Mouse (Mus musculus) stomach, embryonic 16.5 days (tissue): Measurements from ENCODE around the gene Sfrp2. TPM values are rescaled to one million over a fixed set of nuclear protein-coding genes. Genes with fewer than 3 reads are reported as not detected.

ENCODE experiments used
- ATAC-seq: fragments of 200-750 bp; cut with Nextera tagmentation; 2 replicates; pipeline ENCODE4 v1.8.0; 2017; ENCODE audit warnings: moderate number of reproducible peaks, moderate TSS enrichment; ENCODE audit not compliant: insufficient read depth, low FRiP score
- H3K27ac ChIP-seq: fragments of 300-500 bp; sonication (generic); 2 replicates; pipeline ENCODE4 v1.5.1; 2014; ENCODE audit warnings: low read length
- H3K27me3 ChIP-seq: fragments of 300-500 bp; sonication (generic); 2 replicates; pipeline ENCODE4 v1.6.1; 2014; ENCODE audit warnings: low read length, control low read depth, mixed read lengths; ENCODE audit not compliant: control insufficient read depth, insufficient read depth
- H3K36me3 ChIP-seq: fragments of 300-500 bp; sonication (generic); 2 replicates; pipeline ENCODE4 v1.6.1; 2014; ENCODE audit warnings: low read length; ENCODE audit not compliant: control insufficient read depth, insufficient read depth
- H3K4me1 ChIP-seq: fragments of 300-500 bp; sonication (generic); 2 replicates; pipeline ENCODE4 v1.6.1; 2014; ENCODE audit warnings: low read length, control low read depth, mixed read lengths; ENCODE audit not compliant: control insufficient read depth, insufficient read depth
- H3K4me2 ChIP-seq: fragments of 300-500 bp; sonication (generic); 2 replicates; pipeline ENCODE4 v1.6.1; 2014; ENCODE audit warnings: low read depth, low read length, mixed read lengths
- H3K4me3 ChIP-seq: fragments of 300-500 bp; sonication (generic); replicated peaks from 2 replicates; pipeline ENCODE4 v1.5.1; 2014; ENCODE audit warnings: mild to moderate bottlenecking, low read length
- H3K9ac ChIP-seq: fragments of 300-500 bp; sonication (generic); 2 replicates; pipeline ENCODE4 v1.6.1; 2014; ENCODE audit warnings: low read length
- H3K9me3 ChIP-seq: fragments of 300-500 bp; sonication (generic); replicated peaks from 2 replicates; pipeline ENCODE4 v1.6.1; 2016; ENCODE audit warnings: low read length, control low read depth; ENCODE audit not compliant: control insufficient read depth
- WGBS: fragments of 180-500 bp; shearing (Covaris S2); extraction: QIAGEN DNeasy Blood & Tissue Kit; methylation state at CpG from one replicate; pipeline ENCODE4 v1.1.7; 2014; 5-methylcytosine and 5-hydroxymethylcytosine counted together
- polyA plus RNA-seq: library from polyadenylated mRNA; unstranded; fragments of >200 nt; fragmentation: Nextera tagmentation; extraction: Ambion mirVana; gene quantifications from 2 replicates; pipeline ENCODE4 v1.2.1, GENCODE M21; 2015

The Sfrp2 gene
- polyA plus RNA-seq, 1 experiment from 2014 or later, result 137 TPM

- Histone ChIP-seq H3K9ac (no peak overlapping the region), H3K4me1 (no peaks in the 10 kb centered on the region), H3K36me3 (no peaks in the 10 kb centered on the region), H3K4me3 (no peak overlapping the region), H3K27me3 (no peaks in the 10 kb centered on the region), H3K27ac (no peak overlapping the region), H3K4me2 (no peak overlapping the region), H3K9me3 (no peaks in the 10 kb centered on the region)
- no peak for ATAC-seq
- WGBS, result 78% methylated on average over 4 of the region's 4 CpGs
These were observed 18.8 kb upstream of the Sfrp2 start for GRCm38 (mm10) chr3:83747276-83747675.

- no peak overlapping the region for H3K27ac ChIP-seq
- no peak overlapping the region for H3K4me2 ChIP-seq
- no peaks in the 10 kb centered on the region for H3K36me3 ChIP-seq
- H3K4me3 ChIP-seq, result no peak overlapping the region
- ATAC-seq, result no peak
- H3K4me1 ChIP-seq, result no peaks in the 10 kb centered on the region
- H3K9me3 ChIP-seq, result no peaks in the 10 kb centered on the region
- WGBS, result 75% methylated on average over 5 of the region's 5 CpGs
- no peaks in the 10 kb centered on the region for H3K27me3 ChIP-seq
- no peak overlapping the region for H3K9ac ChIP-seq
These were observed 18.2 kb upstream of the Sfrp2 start for GRCm38 (mm10) chr3:83747895-83748294.

GRCm38 (mm10) chr3:83751625-83752024, 14.5 kb upstream of the Sfrp2 start:
- Histone ChIP-seq H3K27me3 (no peaks in the 10 kb centered on the region), H3K9me3 (no peaks in the 10 kb centered on the region), H3K4me2 (no peak overlapping the region), H3K36me3 (no peaks in the 10 kb centered on the region), H3K4me1 (no peaks in the 10 kb centered on the region), H3K27ac (no peak overlapping the region), H3K4me3 (no peak overlapping the region), H3K9ac (no peak overlapping the region)
- ATAC-seq, result no peak
- WGBS, result 38% methylated on average over 2 of the region's 2 CpGs

- Histone ChIP-seq H3K9me3 (no peaks in the 10 kb centered on the region), H3K27ac (no peak overlapping the region), H3K4me3 (no peak overlapping the region), H3K4me2 (no peak overlapping the region), H3K27me3 (no peaks in the 10 kb centered on the region), H3K36me3 (no peaks in the 10 kb centered on the region), H3K9ac (no peak overlapping the region), H3K4me1 (no peaks in the 10 kb centered on the region)
- WGBS, result 85% methylated on average over 5 of the region's 5 CpGs
- ATAC-seq, result no peak
These were observed 13.9 kb upstream of the Sfrp2 start for GRCm38 (mm10) chr3:83752196-83752595.

GRCm38 (mm10) chr3:83755043-83755635, 11.0 kb upstream of the Sfrp2 start:
- ATAC-seq, result no peak
- Histone ChIP-seq H3K9ac (no peak overlapping the region), H3K27me3 (no peaks in the 10 kb centered on the region), H3K36me3 (no peaks in the 10 kb centered on the region), H3K4me2 (no peak overlapping the region), H3K4me3 (no peak overlapping the region), H3K9me3 (no peaks in the 10 kb centered on the region), H3K27ac (no peak overlapping the region), H3K4me1 (no peaks in the 10 kb centered on the region)
- 70% methylated on average over 15 of the region's 15 CpGs for WGBS

GRCm38 (mm10) chr3:83755666-83756065, 10.5 kb upstream of the Sfrp2 start:
- ATAC-seq, result no peak
- H3K27me3 ChIP-seq, result no peaks in the 10 kb centered on the region
- 78% methylated on average over 6 of the region's 6 CpGs for WGBS
- H3K27ac ChIP-seq, result no peak overlapping the region
- no peaks in the 10 kb centered on the region for H3K4me1 ChIP-seq
- no peaks in the 10 kb centered on the region for H3K9me3 ChIP-seq
- H3K9ac ChIP-seq, result no peak overlapping the region
- no peaks in the 10 kb centered on the region for H3K36me3 ChIP-seq
- H3K4me2 ChIP-seq, result no peak overlapping the region
- H3K4me3 ChIP-seq, result no peak overlapping the region

GRCm38 (mm10) chr3:83762361-83762760, 3.8 kb upstream of the Sfrp2 start:
- no peak for ATAC-seq
- 77% methylated on average over 10 of the region's 10 CpGs for WGBS
- H3K4me1 ChIP-seq, result peaks cover 9% of the 10 kb centered on the region
- H3K27ac ChIP-seq, result no peak overlapping the region
- no peaks in the 10 kb centered on the region for H3K9me3 ChIP-seq
- no peaks in the 10 kb centered on the region for H3K36me3 ChIP-seq
- H3K4me3 ChIP-seq, result no peak overlapping the region
- H3K27me3 ChIP-seq, result peaks cover 21% of the 10 kb centered on the region
- H3K9ac ChIP-seq, result no peak overlapping the region
- no peak overlapping the region for H3K4me2 ChIP-seq

- Histone ChIP-seq H3K27me3 (peaks cover 21% of the 10 kb centered on the region), H3K4me3 (peak overlapping the region; percentile 47), H3K4me2 (peak overlapping the region; percentile 89), H3K36me3 (no peaks in the 10 kb centered on the region), H3K27ac (no peak overlapping the region), H3K9me3 (no peaks in the 10 kb centered on the region), H3K9ac (peak overlapping the region; percentile 67), H3K4me1 (peaks cover 13% of the 10 kb centered on the region)
- WGBS, result 7% methylated on average over 40 of the region's 40 CpGs
- ATAC-seq, result peak; percentile 66; the same call in 1 of the 2 replicates
These were observed 2.3 kb upstream of the Sfrp2 start for GRCm38 (mm10) chr3:83763551-83764548.

- H3K9me3 ChIP-seq, result no peaks in the 10 kb centered on the region
- H3K4me2 ChIP-seq, result peak overlapping the region; percentile 70
- H3K4me3 ChIP-seq, result peak overlapping the region; percentile 56
- H3K27ac ChIP-seq, result peak overlapping the region; percentile 34; the same call in 1 of the 2 replicates
- ATAC-seq, result no peak
- H3K36me3 ChIP-seq, result no peaks in the 10 kb centered on the region
- peaks cover 21% of the 10 kb centered on the region for H3K27me3 ChIP-seq
- under 1% methylated on average over 25 of the region's 25 CpGs for WGBS
- H3K4me1 ChIP-seq, result peaks cover 13% of the 10 kb centered on the region
- peak overlapping the region; percentile 78 for H3K9ac ChIP-seq
These were observed 577 bp downstream of the Sfrp2 start for GRCm38 (mm10) chr3:83766726-83767070.
